In genomic region chr5:118065516-118066255, GRCm38 (mm10) we compare ENCODE assay signal across 10 mouse cellular contexts. TPM values are rescaled to one million over a fixed set of nuclear protein-coding genes. Genes with fewer than 3 reads are reported as not detected.
DNase-seq lines count a peak whose midpoint lies in the region; ATAC-seq lines count a peak whose summit lies in the region.
"Had no signal": no experiment of that assay in that cellular context is flagged by ENCODE, and none has a peak within 500 bp of the region (broad histone marks: within the 10 kb centered on the region; RNA-seq: fewer than 3 reads in every experiment).

No protein-coding gene starts in this region.

- H3K36me3 ChIP-seq in midbrain, embryonic 10.5 days, result peaks cover 62% of the 10 kb centered on the region
- H3K36me3 ChIP-seq in midbrain, embryonic 16.5 days (ENCODE audit: control insufficient read depth, insufficient read depth, low read length), result peaks cover 9% of the 10 kb centered on the region; the same call in 1 of the 2 replicates
- peaks cover 31% of the 10 kb centered on the region; the same call in 1 of the 2 replicates for H3K36me3 ChIP-seq in stomach, embryonic 14.5 days (ENCODE audit: control insufficient read depth, insufficient read depth, low read length)

- H3K27me3 ChIP-seq in midbrain, embryonic 10.5 days (ENCODE audit: low read depth, poor library complexity, severe bottlenecking), result no peaks in the 10 kb centered on the region
- no peaks in the 10 kb centered on the region for H3K27me3 ChIP-seq in midbrain, embryonic 16.5 days (ENCODE audit: control insufficient read depth, insufficient read depth, low read depth, low read length)
- H3K27me3 ChIP-seq in stomach, embryonic 14.5 days (ENCODE audit: control insufficient read depth, insufficient read depth, low read length), result no peaks in the 10 kb centered on the region
- H3K27me3 ChIP-seq: megakaryocyte, embryonic 14.5 days had no signal

- 0 out of 2 replicates have a peak overlapping the region, but pooled peaks have one; percentile 6 for H3K27ac ChIP-seq in midbrain, embryonic 10.5 days (replicated peaks)
- H3K27ac ChIP-seq in midbrain, embryonic 16.5 days (ENCODE audit: low read length), result no peak overlapping the region
- peak overlapping the region; percentile 33; the same call in 1 of the 2 replicates for H3K27ac ChIP-seq in stomach, embryonic 14.5 days (ENCODE audit: low read length)

- no peak for ATAC-seq in midbrain, embryonic 16.5 days
- no peak for ATAC-seq in stomach, embryonic 14.5 days (ENCODE audit: insufficient number of reproducible peaks, insufficient read depth, low FRiP score, low read depth)

- intact Hi-C loops in gastrocnemius, postnatal 36 days (cut with DNase I), result no loop called here

- WGBS in midbrain, embryonic 10.5 days, result 93% methylated on average over 19 of the region's 19 CpGs
- 82% methylated on average over 19 of the region's 19 CpGs for whole genome bisulfite sequencing in midbrain, embryonic 16.5 days
- 85% methylated on average over 19 of the region's 19 CpGs for WGBS in stomach, embryonic 14.5 days

- H3K4me1 ChIP-seq in midbrain, embryonic 10.5 days, result peaks cover 30% of the 10 kb centered on the region
- peaks cover 23% of the 10 kb centered on the region for H3K4me1 ChIP-seq in midbrain, embryonic 16.5 days (ENCODE audit: control insufficient read depth, insufficient read depth, low read length)
- H3K4me1 ChIP-seq in stomach, embryonic 14.5 days (ENCODE audit: control insufficient read depth, insufficient read depth, low read length), result peaks cover 5% of the 10 kb centered on the region; the same call in 1 of the 2 replicates

- DNase-seq in midbrain, embryonic 10.5 days (ENCODE audit: low spot score), result no peak
- DNase-seq in cerebellum, postnatal 14 days, result peak; percentile 80 to 90
- peak; percentile 91 for DNase-seq in kidney, adult 11 months
- no peak for DNase-seq in gastrocnemius, postnatal 36 days
- DNase-seq in liver, result no peak
- no peak for DNase-seq in urinary bladder, postnatal 4 days (ENCODE audit: low spot score in 2 of 2)

- H3K4me3 ChIP-seq in midbrain, embryonic 10.5 days, result no peak overlapping the region
- no peak overlapping the region for H3K4me3 ChIP-seq in midbrain, embryonic 16.5 days (ENCODE audit: low read depth, low read length)
- H3K4me3 ChIP-seq in stomach, embryonic 14.5 days (ENCODE audit: low read depth, low read length), result no peak overlapping the region

- H3K4me2 ChIP-seq in midbrain, embryonic 16.5 days (ENCODE audit: low read length), result no peak overlapping the region
- H3K4me2 ChIP-seq in stomach, embryonic 14.5 days (replicated peaks; ENCODE audit: low read depth, low read length), result no peak overlapping the region

- no peaks in the 10 kb centered on the region for H3K9me3 ChIP-seq in midbrain, embryonic 10.5 days (replicated peaks)
- no peaks in the 10 kb centered on the region for H3K9me3 ChIP-seq in midbrain, embryonic 16.5 days (replicated peaks; ENCODE audit: control insufficient read depth, low read length, poor library complexity, severe bottlenecking)
- H3K9me3 ChIP-seq in stomach, embryonic 14.5 days (ENCODE audit: control insufficient read depth, low read depth, low read length), result no peaks in the 10 kb centered on the region
- H3K9me3 ChIP-seq: megakaryocyte, embryonic 14.5 days had no signal

- no peak overlapping the region for H3K9ac ChIP-seq in midbrain, embryonic 16.5 days (ENCODE audit: low read depth, low read length)
- no peak overlapping the region for H3K9ac ChIP-seq in stomach, embryonic 14.5 days (replicated peaks; ENCODE audit: low read depth, low read length)

RNA-seq across cellular contexts. Expression of gene Tesc, which starts 38.1 kb away (rescaled TPM):
- 0.82 and 0.90 TPM in 2 replicates for polyA plus RNA-seq in midbrain, embryonic 10.5 days (2016; fragmentation: Nextera tagmentation; extraction: Ambion mirVana)
- 6.8 and 23.7 TPM in 2 replicates for polyA plus RNA-seq in midbrain, embryonic 16.5 days (2015; fragmentation: Nextera tagmentation; extraction: Ambion mirVana)
- polyA plus RNA-seq in stomach, embryonic 14.5 days (2014; fragmentation: Nextera tagmentation; extraction: Ambion mirVana), result 15.1 and 18.1 TPM in 2 replicates
- total RNA-seq in gastrocnemius, postnatal 36 days (2021), result under 1 TPM; 0.44 to 0.71 TPM
- total RNA-seq: hematopoietic stem cell, adult 5-6 weeks had no signal

Comparison
In these comparisons a context has a peak if more than half of its experiments do, and no peak if none do; other contexts are left out.
1. DNase-seq: peak in cerebellum, postnatal 14 days (2 of 2) and kidney, adult 11 months (single experiment); none in midbrain, embryonic 10.5 days (single experiment), gastrocnemius, postnatal 36 days (0 of 2), liver (single experiment) and urinary bladder, postnatal 4 days (0 of 2).